Mouse (Mus musculus): Measurements from ENCODE around the gene Kbtbd2.
A peak's percentile ranks its signal among the peaks of the same experiment; 100 is the strongest.

Gene Kbtbd2

DNA sequence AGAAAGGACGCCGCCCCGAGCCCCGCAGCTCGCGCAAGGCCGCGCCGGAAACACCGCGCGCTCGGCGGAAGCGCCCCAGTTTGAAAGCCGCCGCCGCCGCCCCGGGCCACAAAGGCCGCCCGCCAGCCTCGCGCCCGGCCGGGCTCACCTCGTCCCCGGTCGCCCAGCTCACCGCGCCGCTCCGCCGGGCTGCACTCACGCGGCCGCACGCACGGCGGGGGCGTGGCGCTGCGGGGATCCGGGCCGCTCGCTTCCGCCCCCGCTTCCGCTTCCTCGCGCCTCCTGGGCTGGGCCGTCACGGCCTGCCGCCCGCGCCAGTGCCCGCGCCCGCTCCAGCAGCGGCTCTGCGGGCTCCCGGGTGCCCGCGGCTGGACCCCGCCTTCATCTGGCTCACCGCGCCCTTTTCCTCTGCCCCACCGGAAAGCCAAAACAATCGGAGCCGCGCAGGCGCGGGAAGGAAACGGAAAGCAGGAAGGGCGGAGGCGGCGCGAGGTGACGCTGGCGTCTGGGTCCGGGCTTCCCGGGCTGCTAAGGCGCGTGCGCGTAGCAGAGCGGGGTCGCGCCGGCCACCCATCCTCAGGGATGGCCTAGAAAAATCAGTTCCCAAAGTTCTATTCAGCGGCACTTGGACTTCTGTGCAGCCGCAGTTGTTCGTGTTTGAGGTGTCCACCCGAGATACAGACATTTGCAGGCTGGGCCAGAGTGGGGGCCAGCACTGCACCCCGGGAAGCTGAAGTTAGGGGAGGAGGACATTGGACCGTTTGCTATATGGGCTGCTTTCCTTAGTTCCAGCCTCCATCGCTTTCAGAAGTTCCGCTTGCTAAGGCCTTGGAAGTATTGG lies at the start of gene Kbtbd2:
Gene Kbtbd2, minus strand, starts transcription at position 503 of the 841 bp plus-strand sequence.
- DNase-seq: peak; percentile 95

DNA sequence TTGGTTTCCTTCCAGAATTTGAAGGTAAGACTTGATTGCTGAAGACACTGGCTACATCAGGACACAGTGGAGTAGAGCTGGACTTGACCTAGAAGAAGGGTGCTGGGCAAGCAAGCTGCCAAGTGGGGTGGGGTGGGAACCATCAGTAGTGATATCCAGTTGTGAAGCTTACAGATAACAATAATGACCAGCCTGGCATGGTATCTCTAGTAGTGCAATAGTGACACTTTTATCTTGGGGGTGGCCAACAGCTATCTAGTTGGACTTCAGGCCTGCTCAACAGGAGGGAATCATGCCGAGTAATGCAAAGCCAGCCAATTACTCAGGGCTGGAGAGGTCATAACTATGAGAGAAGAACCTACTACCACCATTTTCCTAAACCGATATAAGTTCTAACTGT lies 46.8 kb upstream of the Kbtbd2 start:
- no peak for DNase-seq

DNA sequence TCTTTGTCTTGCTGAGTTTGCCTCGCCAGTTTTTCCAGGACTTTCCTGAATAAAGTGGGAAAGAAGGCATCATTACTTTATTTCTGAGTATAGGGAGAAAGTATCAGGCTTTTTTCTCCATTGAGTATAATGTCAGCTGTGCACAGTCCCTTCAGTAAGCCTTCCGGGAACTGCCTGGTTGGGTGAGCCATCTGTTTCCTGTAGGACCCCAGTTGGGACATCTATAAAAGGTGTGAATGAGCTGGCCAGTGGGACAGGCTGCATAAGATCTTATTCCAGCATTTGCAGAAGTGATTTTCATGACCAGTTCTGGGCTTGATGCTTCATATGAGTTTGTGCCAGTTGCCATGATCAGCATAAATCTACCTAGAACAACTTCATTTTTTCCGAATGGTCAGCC lies 45.6 kb upstream of the Kbtbd2 start:
- DNase-seq: no peak

DNA sequence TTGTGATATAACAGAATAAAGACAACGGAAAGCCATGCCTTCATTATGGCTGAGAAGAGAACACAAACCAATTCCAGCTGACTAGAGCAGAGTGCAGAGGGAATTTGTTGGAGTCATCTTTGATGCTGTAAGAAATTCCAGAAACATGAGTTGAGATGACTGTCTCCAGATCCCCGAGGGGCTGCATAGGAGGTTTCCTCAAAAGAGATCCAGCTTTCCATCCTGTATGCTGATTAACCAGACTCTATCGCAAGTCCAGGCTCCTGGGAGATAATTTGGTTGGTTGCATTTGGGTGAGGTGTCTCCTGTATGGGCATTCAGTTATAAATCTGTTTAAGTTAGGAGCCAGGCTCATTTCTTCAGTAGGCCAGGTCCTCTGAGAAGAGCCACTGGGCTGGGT lies 40.0 kb upstream of the Kbtbd2 start:
- DNase-seq: no peak

DNA sequence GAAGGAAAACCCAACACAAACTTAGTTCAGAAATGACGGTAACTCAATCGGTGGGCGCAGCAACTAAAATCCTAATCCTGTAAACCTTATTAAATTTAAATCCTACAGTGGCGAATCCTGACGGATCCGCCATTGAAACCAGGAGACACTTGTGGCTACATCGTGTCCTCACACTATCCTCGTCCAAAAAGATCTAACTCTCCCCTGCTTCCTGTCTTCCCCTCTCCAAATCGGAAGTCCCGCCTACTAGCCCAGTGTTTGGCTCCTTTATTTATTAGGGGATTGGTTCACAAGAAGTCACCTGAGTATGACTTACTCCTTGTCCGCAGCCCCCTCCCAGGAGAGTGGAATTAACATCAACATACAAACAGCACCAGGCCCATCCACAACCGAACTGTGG lies 39.6 kb upstream of the Kbtbd2 start:
- no peak for DNase-seq

DNA sequence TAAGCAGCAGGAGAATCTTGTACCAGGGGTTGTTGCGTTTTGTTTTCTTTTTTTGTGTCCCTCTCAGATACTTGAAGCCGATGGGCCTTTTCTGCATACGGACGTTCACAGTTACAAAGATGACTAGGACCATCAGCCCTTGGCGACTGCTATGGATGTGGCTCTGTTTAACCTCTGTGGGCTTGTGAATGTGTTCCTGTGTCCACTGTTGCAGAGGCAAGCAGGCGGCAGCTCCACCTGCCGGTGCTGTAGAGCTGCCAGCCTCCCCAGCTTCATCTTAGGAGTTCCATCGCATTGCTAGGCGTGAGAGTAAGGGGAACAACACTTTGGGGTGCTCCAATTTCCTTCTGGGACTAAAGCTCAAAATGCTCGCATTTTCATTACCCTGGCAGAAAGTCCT lies 37.9 kb upstream of the Kbtbd2 start:
- DNase-seq: no peak

DNA sequence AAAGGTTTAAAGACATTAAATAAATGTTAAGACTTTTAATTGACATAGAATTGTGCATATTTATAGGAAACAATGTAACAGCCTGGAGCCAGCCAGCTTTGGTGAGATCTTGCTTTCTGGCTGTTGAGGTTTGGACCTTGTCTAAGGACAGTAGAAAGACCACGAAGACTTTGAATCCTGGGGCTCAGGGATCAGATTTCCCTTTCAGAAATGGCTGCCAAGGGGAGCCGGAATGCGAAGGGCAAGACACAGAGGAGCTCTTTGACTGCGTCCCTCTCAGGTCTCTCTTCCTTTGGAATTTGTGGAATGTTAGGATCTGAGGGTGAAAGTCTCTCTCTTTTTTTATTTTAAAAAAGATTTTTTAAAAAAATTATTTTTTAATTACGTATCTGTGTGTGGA lies 37.2 kb upstream of the Kbtbd2 start:
- DNase-seq: no peak

DNA sequence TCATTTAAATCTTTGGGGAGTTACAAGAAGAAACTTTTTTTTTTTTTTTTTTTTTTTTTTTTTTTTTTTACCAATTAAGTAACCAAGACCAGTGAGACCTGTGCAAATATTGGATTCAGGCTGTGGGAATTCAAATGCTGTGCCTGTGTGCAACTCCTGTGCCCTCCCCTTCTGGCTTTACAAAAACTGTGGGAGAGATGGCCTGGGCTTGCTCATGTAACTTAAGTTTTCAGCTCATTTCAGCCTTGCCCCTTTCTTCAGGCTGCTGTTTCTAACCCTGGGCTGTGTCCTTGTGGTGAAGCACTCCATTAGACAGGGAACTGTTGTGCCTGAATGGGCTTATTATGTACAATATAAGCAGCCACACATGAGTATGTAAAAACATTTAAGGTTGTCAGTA lies 35.2 kb upstream of the Kbtbd2 start:
- no peak for DNase-seq

DNA sequence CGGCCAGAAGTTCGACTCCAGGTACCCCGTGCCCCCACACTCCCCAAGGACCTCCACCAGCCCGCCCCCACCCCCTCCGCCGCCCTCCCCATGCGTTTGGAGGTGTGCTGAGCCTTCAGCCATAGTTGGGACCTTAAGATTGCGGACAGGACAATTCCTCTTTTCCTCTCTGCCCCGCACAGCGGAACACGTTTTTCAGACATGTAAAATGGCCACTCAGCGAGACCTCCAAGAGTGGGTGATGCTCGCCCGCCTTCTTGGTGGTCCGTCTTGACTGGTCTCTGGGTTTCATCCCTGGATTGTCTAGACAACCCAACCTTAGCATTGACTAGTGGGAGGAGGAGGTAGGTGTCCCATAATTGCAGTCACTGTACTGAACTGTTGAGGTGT lies 34.8 kb upstream of the Kbtbd2 start:
- DNase-seq: no peak

DNA sequence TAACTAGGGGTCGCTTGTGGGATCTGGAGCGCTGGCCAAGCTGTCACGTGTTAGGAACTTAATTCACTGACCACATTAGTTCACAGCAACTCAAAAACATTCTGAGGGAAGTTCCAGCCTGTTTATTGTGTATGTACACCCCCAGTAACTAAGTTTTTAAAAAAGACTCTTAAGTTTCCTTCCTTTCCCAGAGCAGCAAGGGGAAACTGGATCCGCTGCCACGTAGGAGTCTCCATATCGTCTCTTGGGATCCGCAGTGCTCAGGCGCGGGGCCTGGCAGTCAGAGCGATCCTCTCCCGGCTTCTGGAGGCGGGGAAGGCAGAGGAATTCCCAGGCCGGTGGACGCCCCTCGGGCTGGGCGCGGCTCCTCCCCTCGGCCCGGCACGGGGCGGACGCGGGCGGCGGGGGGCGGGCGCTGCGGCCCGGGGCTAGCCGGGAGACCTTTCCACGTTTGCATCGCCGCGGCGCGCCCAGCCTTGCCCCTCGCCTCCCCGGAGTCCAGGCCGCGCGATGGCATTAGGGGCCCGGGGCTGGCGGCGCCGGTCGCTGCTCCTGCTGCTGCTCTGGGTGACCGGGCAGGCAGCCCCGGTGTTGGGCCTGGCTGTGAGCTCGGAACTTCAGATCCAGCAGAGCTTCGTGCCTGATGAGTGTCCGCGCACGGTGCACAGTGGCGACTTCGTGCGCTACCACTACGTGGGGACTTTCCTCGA lies 34.2 kb upstream of the Kbtbd2 start, which contains the start of gene Fkbp9:
Gene Fkbp9, plus strand, starts transcription at position 363 of the 710 bp plus-strand sequence.
- DNase-seq: peak; percentile 85

DNA sequence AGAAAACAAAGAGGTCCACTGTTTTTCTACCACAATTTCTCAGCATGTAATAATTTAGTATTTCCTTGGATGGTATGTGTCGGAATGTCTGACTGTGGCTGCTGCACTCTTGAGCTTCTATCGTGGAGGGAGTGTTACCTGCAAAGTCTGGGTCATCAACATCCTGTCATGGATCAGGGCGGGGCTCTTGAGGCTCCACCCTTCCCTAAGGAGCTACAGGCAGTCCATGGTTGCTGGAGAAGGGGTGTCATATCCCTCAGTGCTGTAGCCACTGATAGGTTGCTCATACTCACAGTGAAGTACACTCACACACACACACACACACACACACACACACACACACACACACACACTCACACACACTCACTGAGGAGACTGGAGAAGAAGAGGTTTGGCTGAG lies 28.0 kb upstream of the Kbtbd2 start:
- DNase-seq: no peak

DNA sequence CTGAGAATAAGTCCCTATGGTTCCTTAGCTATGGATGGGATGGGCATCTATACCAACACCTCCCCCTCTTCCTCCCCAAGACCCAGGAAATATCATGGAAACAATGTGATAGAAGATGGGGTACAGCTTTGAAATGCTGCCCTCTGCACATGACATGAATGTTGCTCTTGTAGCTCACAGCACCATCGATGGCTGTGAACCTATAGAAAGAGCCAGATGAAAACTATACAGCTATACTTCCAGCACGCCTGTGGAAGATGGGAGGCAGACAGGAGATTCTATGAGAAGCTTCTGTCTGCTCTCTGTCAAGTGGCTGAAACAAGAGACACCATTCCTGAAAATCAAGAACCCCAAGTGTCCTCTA lies 21.5 kb upstream of the Kbtbd2 start:
- DNase-seq: no peak

DNA sequence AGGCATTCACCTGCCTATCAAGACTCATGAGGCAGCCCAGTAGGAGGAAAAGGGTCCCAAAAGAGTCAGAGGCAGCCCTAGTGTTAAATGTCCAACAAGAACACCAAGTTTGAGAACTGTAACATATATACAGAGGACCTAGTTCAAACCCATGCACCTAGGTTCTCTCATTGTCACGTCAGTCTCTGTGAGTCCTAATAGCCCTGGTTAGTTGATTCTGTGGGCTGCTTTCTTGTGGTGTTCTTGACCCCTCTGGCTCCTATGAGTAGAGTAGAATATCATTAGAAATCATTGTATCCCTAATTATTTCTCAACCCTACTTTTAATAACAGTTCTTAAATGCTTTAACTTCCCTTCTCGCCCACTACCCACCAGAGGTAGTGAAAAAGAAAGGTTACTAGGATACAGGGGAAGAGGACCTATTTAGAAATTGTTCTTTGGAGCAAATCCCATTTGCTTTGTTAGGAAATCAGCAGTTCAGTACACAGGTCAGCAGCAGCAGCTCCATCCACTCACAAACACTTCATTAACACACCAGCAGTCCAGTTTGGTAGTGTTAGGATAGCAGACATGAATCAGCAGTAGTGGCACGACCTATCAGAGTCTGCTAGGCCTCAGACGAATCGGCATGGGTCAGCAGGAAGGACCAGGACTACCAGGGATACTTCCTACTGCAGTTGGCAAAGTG lies 21.0 kb upstream of the Kbtbd2 start:
- DNase-seq: peak; percentile 54

DNA sequence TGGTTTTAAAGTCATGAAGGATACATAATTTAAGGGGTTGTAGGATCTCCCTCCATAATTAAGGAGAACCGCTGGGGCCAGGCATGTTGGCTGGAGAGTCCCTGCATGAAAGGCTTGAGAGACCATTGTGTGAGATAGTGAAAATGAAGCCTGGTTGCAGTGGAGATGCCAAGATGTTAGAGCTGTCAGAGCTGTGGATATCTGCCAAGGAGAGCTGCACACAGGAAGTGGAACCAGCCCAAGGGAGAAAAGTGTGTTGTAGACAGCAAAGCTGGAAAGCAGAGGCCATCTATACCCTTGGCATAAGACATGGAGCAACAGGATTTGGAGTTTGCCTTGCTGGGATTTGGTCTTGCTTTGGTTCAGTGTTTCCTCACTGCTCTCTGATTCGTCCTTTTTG lies 15.7 kb upstream of the Kbtbd2 start:
- no peak for DNase-seq

DNA sequence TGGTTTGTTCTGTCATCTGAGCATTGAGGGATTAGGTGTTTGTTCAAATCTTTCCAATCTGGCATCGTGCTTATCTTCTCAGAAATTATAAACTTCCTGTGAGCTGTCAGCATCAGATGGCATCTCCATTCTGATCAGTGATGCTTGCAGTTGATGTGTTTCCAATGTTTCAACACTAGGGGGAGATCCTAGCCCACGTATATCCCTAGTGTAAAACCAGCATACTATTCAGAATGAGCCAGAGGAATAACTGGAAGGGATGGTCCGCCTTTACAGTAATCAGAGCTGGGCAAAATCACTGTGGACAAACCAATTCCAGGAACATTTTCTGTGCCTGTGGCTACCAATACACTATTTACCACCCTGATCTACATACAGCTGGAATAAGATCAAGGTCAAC lies 11.0 kb upstream of the Kbtbd2 start:
- DNase-seq: peak; percentile 53

DNA sequence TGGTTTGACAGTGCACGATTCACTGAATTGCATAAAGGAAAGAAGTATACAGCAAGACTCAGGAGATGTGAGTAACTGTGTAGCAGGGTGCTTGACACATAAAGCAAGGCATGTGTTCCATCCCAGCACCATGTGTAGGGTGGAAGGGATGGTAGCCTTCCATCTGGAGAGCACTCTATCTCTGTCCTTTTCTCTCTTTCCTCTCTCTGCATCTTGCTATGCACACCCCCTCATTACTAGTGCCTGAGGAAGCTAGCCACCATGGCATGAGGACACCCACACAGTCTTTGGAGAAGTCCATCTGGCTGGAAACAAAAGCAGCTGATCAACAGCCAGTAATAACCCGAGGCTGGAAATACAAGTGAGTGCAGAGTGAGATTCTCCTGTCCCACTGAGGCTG lies 8.6 kb upstream of the Kbtbd2 start:
- DNase-seq: no peak

DNA sequence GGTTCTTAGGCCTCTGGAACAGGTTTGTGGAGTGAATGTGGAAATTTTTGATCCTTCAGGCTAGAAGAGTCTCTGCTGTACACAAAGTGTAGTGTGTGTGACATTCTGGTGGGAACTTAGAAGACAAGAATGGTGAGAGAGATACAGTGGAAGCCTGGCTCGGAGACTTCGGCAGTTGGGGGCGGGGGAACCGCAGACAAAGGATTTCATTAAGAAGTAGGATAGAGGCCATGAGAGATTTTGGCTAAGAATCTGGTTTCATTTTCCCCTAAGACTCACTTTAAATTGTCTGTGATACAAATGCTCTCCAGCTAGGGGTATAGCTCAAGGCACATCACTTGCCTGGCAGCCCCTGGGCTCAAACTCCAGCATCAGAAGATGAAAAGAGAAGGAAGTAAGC lies 7.4 kb upstream of the Kbtbd2 start:
- DNase-seq: no peak

DNA sequence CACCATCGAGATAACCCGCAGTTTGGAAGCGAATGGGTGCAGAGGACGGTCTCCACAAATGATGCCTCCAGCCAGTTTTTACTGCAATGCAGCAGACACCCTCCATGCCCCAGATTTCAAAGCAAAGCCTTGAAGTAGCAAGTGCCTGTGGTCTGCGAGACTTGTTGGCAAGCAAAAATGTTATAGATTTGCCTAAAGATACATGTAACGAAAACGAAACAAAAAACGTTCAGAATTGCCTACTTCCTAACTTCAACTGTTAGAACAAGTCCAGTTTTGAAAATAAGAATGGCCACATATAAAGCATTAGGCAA lies 496 bp upstream of the Kbtbd2 start:
- no peak for DNase-seq

DNA sequence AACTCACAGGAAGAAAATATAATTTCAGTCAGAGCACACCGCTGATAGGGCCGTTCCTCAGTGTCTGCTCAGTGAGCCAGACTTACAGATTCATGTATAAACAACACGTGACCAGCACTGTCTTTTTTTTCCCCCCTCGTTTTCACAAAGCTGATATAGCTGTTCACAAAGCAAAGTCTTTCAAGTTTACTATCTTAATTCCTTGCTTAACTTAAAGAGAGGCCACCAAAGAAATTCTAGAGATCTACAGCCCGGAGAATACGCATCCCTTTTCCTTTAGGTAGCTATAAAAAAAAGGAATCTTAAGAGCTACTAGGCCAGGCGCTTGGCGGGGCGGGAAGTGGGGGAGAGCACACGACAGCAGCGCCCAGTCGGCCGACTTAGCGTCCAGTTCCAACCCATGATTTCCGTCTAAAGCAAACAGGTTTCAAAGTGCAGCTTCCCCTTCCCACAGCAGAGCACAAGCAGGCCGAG lies 908 bp downstream of the Kbtbd2 start:
- peak; percentile 42 for DNase-seq

DNA sequence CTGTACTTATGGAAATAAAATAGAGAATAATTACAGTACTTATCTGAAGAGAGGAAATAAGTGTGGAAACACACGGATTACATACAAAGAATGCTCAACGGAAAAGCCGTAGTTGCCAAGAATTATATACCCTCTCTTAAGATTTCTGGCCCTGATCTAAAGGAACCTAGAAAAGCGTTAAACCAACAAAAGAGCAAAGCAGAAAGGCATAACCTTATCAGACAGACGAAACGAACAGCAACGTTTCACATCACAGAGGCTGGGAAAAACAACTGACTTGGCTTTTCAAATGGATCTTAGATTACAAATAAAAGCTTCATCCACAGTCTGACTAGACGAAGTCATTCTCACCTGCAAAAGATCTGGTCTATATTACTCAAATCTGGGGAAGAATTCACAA lies 1.4 kb downstream of the Kbtbd2 start:
- DNase-seq: no peak

DNA sequence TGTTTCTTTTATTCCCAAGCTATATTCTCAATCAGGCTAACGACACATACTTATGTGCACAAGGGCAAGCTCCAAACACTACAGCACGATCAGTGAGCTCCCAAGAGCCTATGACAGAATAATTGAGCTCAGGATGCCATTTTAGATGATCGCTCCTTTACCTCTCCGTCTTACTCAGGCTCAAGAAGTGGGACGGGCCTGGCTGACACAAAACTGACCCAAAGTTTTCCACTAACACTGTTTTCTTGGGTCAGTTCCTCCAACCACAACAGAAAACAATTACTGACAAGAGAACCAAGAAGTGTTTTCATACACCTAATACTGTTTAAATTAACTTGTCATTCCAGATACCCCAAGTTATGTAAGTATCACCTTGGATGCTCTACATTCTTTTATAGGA lies 2.8 kb downstream of the Kbtbd2 start:
- DNase-seq: no peak

DNA sequence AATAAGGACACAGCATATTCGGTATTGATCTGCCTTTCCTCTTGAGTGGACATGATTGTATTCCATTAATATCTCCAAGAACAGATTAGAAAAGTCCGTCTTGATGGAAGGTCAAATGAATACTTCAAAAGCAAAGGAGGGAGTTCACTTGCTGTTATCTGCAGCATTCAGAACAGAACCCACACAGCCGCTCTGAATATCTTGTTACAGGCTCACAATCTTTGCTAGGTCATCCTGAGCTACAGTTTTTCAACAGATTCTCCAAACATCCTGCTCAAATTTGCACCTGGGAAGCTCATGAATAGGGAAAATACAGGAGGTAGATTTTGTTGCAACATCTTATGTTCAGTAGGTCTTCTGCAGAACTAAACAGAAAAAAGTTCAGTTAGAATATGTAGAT lies 8.3 kb downstream of the Kbtbd2 start:
- no peak for DNase-seq

DNA sequence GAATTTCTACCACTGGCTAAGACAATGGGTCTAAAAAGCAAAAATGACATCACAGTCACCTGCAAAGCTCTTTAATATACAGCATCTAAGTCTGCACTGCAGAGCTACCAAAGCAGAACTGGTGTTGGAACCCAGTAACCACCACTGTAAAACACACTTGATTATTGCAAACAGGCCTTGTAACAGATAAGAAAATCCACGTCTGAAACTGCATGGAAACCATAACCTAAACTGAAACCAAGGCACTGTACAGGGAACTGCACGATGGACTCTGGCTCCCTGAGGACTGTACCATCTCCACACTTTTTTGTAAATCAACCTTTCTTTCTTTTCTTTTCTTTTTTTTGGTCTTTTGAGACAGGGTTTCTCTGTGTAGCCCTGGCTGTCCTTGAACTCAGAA lies 9.9 kb downstream of the Kbtbd2 start:
- DNase-seq: no peak

DNA sequence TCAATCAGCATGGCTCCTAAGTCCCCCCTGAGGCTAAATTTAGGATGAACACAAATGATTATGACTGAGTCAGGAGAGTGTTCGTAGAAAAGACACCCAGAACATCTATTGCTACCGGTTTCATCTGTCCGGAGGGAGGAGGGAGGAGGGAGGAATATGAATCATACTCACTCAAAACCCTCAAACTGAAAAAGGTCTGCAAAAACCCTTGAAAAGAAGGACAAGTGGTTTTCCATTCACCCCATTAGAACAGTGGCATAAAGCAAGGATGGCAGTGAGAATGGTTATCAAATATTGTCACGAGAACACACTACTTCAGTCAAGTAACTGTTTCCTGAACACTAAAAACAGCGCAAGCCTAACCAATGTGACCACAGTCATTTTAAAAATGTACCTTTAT lies 12.5 kb downstream of the Kbtbd2 start:
- no peak for DNase-seq
